ENCODE assay signal across 21 mouse cellular contexts in genomic region chr14:79537921-79538320, GRCm38 (mm10). TPM values are rescaled to one million over a fixed set of nuclear protein-coding genes. Genes with fewer than 3 reads are reported as not detected.
DNase-seq lines count a peak whose midpoint lies in the region; ATAC-seq and TF ChIP-seq lines count a peak whose summit lies in the region.
"Had no signal": no experiment of that assay in that cellular context is flagged by ENCODE, and none has a peak within 500 bp of the region (broad histone marks: within the 10 kb centered on the region; RNA-seq: fewer than 3 reads in every experiment).

No protein-coding gene starts in this region.

- peak overlapping the region; percentile 33; the same call in 1 of the 2 replicates for H3K4me2 ChIP-seq in liver, postnatal 0 days (ENCODE audit: low read depth, low read length)
- H3K4me2 ChIP-seq: embryonic facial prominence, embryonic 15.5 days; hindbrain, embryonic 15.5 days; intestine, embryonic 15.5 days; limb, embryonic 15.5 days; midbrain, embryonic 11.5 days had no signal

- no peak for TF ChIP-seq CTCF in liver, postnatal 0 days (IDR thresholded peaks at IDR 0.05; ENCODE audit: low read depth)

- peak; percentile 3 for DNase-seq in heart, postnatal 4 days
- DNase-seq in heart, postnatal 36 days, result no peak
- peak; percentile 64 for DNase-seq in induced T-regulatory cell, adult 2 months (ENCODE audit: low read depth)
- no peak for DNase-seq in liver, postnatal 0 days
- DNase-seq: adrenal gland, postnatal 14 days; cerebellum, adult 9-10 months; gastrocnemius, postnatal 36 days; kidney, adult 9 months; kidney, postnatal 14 days; left cerebral cortex, postnatal 4 days had no signal

- intact Hi-C loops in heart, postnatal 36 days (cut with DNase I), result no loop called here

- no peak for TF ChIP-seq EP300 in liver, postnatal 0 days (IDR thresholded peaks at IDR 0.05; ENCODE audit: low read depth)

- H3K36me3 ChIP-seq in erythroblast, embryonic 14.5 days (ENCODE audit: control insufficient read depth), result peaks cover 54% of the 10 kb centered on the region
- H3K36me3 ChIP-seq in liver, postnatal 0 days (replicated peaks; ENCODE audit: insufficient read depth, low read length), result peaks cover 16% of the 10 kb centered on the region
- H3K36me3 ChIP-seq: embryonic facial prominence, embryonic 15.5 days; forebrain, embryonic 10.5 days; heart, embryonic 10.5 days; hindbrain, embryonic 15.5 days; intestine, embryonic 15.5 days; limb, embryonic 15.5 days had no signal

- no peak overlapping the region for H3K9ac ChIP-seq in liver, postnatal 0 days (replicated peaks)
- H3K9ac ChIP-seq: embryonic facial prominence, embryonic 15.5 days; hindbrain, embryonic 15.5 days; intestine, embryonic 15.5 days; limb, embryonic 15.5 days had no signal

- H3K9me3 ChIP-seq in erythroblast, embryonic 14.5 days (ENCODE audit: control insufficient read depth, low read length), result no peaks in the 10 kb centered on the region
- no peaks in the 10 kb centered on the region for H3K9me3 ChIP-seq in liver, postnatal 0 days (ENCODE audit: low read length)
- H3K9me3 ChIP-seq: embryonic facial prominence, embryonic 15.5 days; forebrain, embryonic 10.5 days; heart, embryonic 10.5 days; hindbrain, embryonic 15.5 days; intestine, embryonic 15.5 days; limb, embryonic 15.5 days had no signal

- no peak overlapping the region for H3K27ac ChIP-seq in liver, postnatal 0 days (ENCODE audit: low read depth)
- H3K27ac ChIP-seq: embryonic facial prominence, embryonic 15.5 days; forebrain, embryonic 10.5 days; hindbrain, embryonic 15.5 days; intestine, embryonic 15.5 days; limb, embryonic 15.5 days had no signal

- peaks cover 70% of the 10 kb centered on the region for H3K4me1 ChIP-seq in erythroblast, embryonic 14.5 days (ENCODE audit: control insufficient read depth)
- H3K4me1 ChIP-seq in liver, postnatal 0 days (ENCODE audit: insufficient read depth), result peaks cover 35% of the 10 kb centered on the region
- H3K4me1 ChIP-seq: embryonic facial prominence, embryonic 15.5 days; forebrain, embryonic 10.5 days; heart, embryonic 10.5 days; hindbrain, embryonic 15.5 days; intestine, embryonic 15.5 days; limb, embryonic 15.5 days had no signal

- H3K4me3 ChIP-seq in erythroblast, embryonic 14.5 days (replicated peaks), result peak overlapping the region; percentile 62
- no peak overlapping the region for H3K4me3 ChIP-seq in liver, postnatal 0 days (ENCODE audit: low read depth, low read length)
- H3K4me3 ChIP-seq: embryonic facial prominence, embryonic 15.5 days; forebrain, embryonic 10.5 days; heart, embryonic 10.5 days; hindbrain, embryonic 15.5 days; intestine, embryonic 15.5 days; limb, embryonic 15.5 days had no signal

- ATAC-seq in erythroblast, adult 5-6 weeks (replicated peaks; ENCODE audit: low FRiP score, poor library complexity, severe bottlenecking), result no peak
- ATAC-seq in liver, postnatal 0 days, result no peak
- ATAC-seq in frontal cortex, adult (ENCODE audit: low TSS enrichment), result no peak
- ATAC-seq: forebrain, embryonic 16.5 days; intestine, embryonic 15.5 days had no signal

- H3K27me3 ChIP-seq in erythroblast, embryonic 14.5 days (ENCODE audit: control insufficient read depth), result no peaks in the 10 kb centered on the region
- H3K27me3 ChIP-seq in liver, postnatal 0 days (ENCODE audit: insufficient read depth, low read length), result no peaks in the 10 kb centered on the region
- H3K27me3 ChIP-seq: embryonic facial prominence, embryonic 15.5 days; hindbrain, embryonic 15.5 days; intestine, embryonic 15.5 days; limb, embryonic 15.5 days had no signal

RNA-seq across cellular contexts. Expression of gene Sugt1, which starts 49.6 kb away (rescaled TPM):
- 0.12 and 0.28 TPM in 2 replicates for polyA plus RNA-seq in erythroblast, embryonic 14.5 days (2012)
- total RNA-seq in erythroblast, adult 5-6 weeks (2015; ENCODE audit: low replicate concordance), result 46.9 and 56.4 TPM in 2 replicates
- 30.9 and 44.0 TPM in 2 replicates for total RNA-seq in erythroblast, adult 5-6 weeks (2017; ENCODE audit: low replicate concordance)
- 100 to 1,000 TPM in 1 of 2 experiments, 10 to 100 TPM in 1; 99.3 to 107 TPM for total RNA-seq in heart, postnatal 4 days (2021)
- total RNA-seq in heart, postnatal 36 days (2021), result 10 to 100 TPM; 64.8 to 73.7 TPM
- 33.2 and 33.5 TPM in 2 replicates for polyA plus RNA-seq in liver, postnatal 0 days (2015; fragmentation: Nextera tagmentation; extraction: Ambion mirVana)

RNA-seq across cellular contexts. Expression of gene Wbp4, which starts 56.6 kb away (rescaled TPM):
- 0.82 and 0.86 TPM in 2 replicates for polyA plus RNA-seq in erythroblast, embryonic 14.5 days (2012)
- 12.1 and 13.0 TPM in 2 replicates for total RNA-seq in erythroblast, adult 5-6 weeks (2015; ENCODE audit: low replicate concordance)
- total RNA-seq in erythroblast, adult 5-6 weeks (2017; ENCODE audit: low replicate concordance), result 30.7 and 45.6 TPM in 2 replicates
- 10 to 100 TPM; 24.7 to 25.8 TPM for total RNA-seq in heart, postnatal 4 days (2021)
- total RNA-seq in heart, postnatal 36 days (2021), result 10 to 100 TPM; 20.7 to 22.0 TPM
- 15.1 and 16.2 TPM in 2 replicates for polyA plus RNA-seq in liver, postnatal 0 days (2015; fragmentation: Nextera tagmentation; extraction: Ambion mirVana)

RNA-seq across cellular contexts. Expression of gene Elf1, which starts 56.9 kb away (rescaled TPM):
- polyA plus RNA-seq in erythroblast, embryonic 14.5 days (2012), result 0.65 and 0.69 TPM in 2 replicates
- 38.8 and 45.6 TPM in 2 replicates for total RNA-seq in erythroblast, adult 5-6 weeks (2015; ENCODE audit: low replicate concordance)
- 83.8 and 92.9 TPM in 2 replicates for total RNA-seq in erythroblast, adult 5-6 weeks (2017; ENCODE audit: low replicate concordance)
- 10 to 100 TPM; 20.3 to 22.5 TPM for total RNA-seq in heart, postnatal 4 days (2021)
- 10 to 100 TPM; 13.8 to 17.4 TPM for total RNA-seq in heart, postnatal 36 days (2021)
- polyA plus RNA-seq in liver, postnatal 0 days (2015; fragmentation: Nextera tagmentation; extraction: Ambion mirVana), result 9.0 and 11.0 TPM in 2 replicates

Comparison
In these comparisons a context has a peak if more than half of its experiments do, and no peak if none do; other contexts are left out.
1. DNase-seq: peak in heart, postnatal 4 days (single experiment) and induced T-regulatory cell, adult 2 months (single experiment); none in heart, postnatal 36 days (0 of 2) and liver, postnatal 0 days (single experiment).